Mouse (Mus musculus) erythroblast, embryonic 14.5 days (primary cell): ENCODE data around the gene Zfp787. TPM values are rescaled to one million over a fixed set of nuclear protein-coding genes. Genes with fewer than 3 reads are reported as not detected.

Experiments used
- H3K27me3 ChIP-seq: 2 replicates; pipeline ENCODE4 v1.6.1; 2012; ENCODE audit warnings: inconsistent platforms; ENCODE audit not compliant: control insufficient read depth
- H3K36me3 ChIP-seq: 2 replicates; pipeline ENCODE4 v1.6.1; 2012; ENCODE audit warnings: mild to moderate bottlenecking, inconsistent platforms; ENCODE audit not compliant: control insufficient read depth
- H3K4me1 ChIP-seq: 2 replicates; pipeline ENCODE4 v1.6.1; 2012; ENCODE audit warnings: inconsistent platforms; ENCODE audit not compliant: control insufficient read depth
- H3K4me3 ChIP-seq: replicated peaks from 2 replicates; pipeline ENCODE3; 2012; ENCODE audit warnings: moderate library complexity, mild to moderate bottlenecking, inconsistent platforms
- H3K9me3 ChIP-seq: 2 replicates; pipeline ENCODE4 v1.6.1; 2012; ENCODE audit warnings: low read length, inconsistent platforms, mixed read lengths; ENCODE audit not compliant: control insufficient read depth
- GATA1 ChIP-seq: IDR thresholded peaks from 2 replicates; pipeline ENCODE4 v1.6.1; 2012; ENCODE audit warnings: low read length, inconsistent platforms, mixed read lengths
- TAL1 ChIP-seq: IDR thresholded peaks from 3 replicates; pipeline ENCODE4 v1.6.1; 2012; ENCODE audit warnings: low read length, inconsistent platforms, mixed read lengths
- polyA plus RNA-seq: library from polyadenylated mRNA; stranded (reverse); fragments of >175 nt; gene quantifications from 2 replicates; pipeline ENCODE4 v1.2.3, GENCODE M21; 2012

Gene Zfp787
- polyA plus RNA-seq, 1 experiment = 0.85 TPM

DNA sequence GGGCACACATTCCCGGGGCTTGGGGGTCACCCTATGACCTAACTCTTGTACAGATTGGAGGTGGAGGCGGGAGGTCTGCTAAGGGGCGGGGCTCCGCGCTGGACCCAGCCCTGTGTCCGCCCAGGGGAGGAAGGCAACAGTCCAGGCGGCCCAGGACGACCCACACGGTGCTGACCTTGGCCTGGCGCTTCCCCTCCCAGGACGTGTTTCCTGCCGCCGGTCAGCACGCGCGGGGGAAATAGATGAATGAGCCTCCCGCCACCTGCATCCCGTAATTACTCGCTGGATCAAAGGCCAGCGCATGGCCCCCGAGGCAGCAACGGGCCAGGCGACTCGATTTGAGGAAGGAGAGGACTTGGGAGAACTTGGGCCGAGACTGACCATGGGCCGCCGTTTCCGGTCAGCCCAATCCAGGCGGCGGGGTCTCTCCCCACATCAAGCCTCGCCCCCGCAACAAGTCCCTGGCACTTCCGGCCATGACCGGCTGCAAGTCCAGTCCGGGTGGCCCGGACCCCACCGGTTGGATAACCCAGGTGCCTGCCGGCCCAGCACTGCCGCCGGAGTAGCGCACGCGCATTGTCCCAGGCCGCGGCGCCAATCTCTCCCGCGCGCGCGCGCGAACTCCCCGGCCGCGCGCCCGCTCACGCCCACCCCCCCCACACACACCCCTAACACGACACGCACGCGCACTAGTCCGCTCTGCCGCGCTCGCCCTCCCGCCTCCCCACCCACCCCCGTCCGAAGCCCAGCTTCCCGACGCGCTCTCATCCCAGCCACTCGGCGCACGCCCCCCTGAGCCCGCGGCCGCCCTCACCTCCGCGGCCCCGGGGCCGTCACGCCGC lies 545 bp downstream of the Zfp787 start:
- peak overlapping the region; percentile 94 for H3K4me3 ChIP-seq
- TF ChIP-seq TAL1 = no peak
- no peak for TF ChIP-seq GATA1
- H3K27me3 ChIP-seq = no peaks in the 10 kb centered on the region
- H3K9me3 ChIP-seq = no peaks in the 10 kb centered on the region
- no peaks in the 10 kb centered on the region; the same call in none of the 2 replicates for H3K36me3 ChIP-seq
- peaks cover 55% of the 10 kb centered on the region for H3K4me1 ChIP-seq

DNA sequence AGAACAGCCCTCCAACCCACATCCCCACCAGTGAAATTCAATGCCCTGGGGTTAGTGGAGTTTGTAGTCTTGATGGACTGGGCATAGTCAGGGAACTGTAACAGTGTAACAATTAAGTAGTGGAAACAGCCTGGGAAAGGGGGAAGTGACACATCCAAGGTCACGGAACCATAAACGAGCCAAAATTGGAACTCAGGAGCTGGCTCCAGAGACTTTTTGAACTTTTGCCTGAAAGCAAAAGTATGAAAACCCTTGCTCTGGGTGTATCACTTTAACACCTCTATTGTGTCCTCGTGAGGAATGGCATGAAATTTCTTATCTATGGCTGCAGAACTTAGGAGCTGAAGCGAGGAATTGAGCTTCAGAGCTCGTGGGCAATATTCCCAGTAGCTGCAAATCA lies 1.6 kb downstream of the Zfp787 start:
- Histone ChIP-seq H3K36me3 (no peaks in the 10 kb centered on the region; the same call in none of the 2 replicates), H3K9me3 (no peaks in the 10 kb centered on the region), H3K27me3 (no peaks in the 10 kb centered on the region), H3K4me1 (peaks cover 56% of the 10 kb centered on the region), H3K4me3 (peak overlapping the region; percentile 94)
- TF ChIP-seq GATA1 (no peak), TAL1 (no peak)

DNA sequence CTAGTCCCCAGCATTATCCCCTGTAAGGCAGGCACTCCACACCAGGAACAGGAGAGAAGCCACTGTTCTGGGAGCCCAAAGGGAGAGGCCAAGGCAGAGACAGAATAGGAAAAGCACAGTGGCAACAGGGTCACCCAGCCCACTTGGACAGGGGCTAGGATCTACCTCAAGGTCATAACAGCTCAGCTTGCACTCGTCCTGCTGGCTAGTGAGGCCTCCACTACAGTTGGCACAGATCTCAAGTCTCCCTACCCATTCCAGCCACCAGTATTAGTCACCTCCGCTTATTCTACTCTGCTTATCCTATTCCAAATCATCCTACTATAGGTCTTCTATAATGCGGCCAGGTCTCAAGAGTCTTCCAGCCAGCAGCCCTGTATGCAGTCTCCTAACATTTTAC lies 2.7 kb downstream of the Zfp787 start:
- Histone ChIP-seq H3K9me3 (no peaks in the 10 kb centered on the region), H3K36me3 (no peaks in the 10 kb centered on the region; the same call in none of the 2 replicates), H3K27me3 (no peaks in the 10 kb centered on the region), H3K4me3 (no peak overlapping the region), H3K4me1 (peaks cover 64% of the 10 kb centered on the region)
- TF ChIP-seq GATA1 = 0 out of 2 replicates have a peak, but pooled peaks have one; percentile 23
- no peak for TF ChIP-seq TAL1

DNA sequence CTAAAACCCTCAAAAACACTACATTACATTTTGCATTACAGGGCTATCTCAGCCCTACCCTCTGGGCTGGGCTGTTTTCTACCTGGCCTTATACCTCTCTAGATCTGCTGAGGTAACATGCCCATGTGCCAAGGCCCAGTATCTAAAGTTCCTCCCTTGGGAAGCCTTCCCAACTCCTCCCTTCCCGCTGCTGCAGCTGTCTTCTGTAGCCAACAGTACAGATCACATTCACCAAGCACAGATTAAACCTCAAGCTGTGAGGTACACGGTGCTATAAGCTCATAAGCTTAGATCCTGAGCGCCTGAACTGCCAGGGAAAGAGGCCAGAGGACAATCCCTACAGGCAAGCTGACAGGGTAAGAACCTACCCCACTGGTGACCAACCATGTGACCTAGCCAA lies 3.8 kb downstream of the Zfp787 start:
- Histone ChIP-seq H3K4me1 (peaks cover 63% of the 10 kb centered on the region), H3K27me3 (no peaks in the 10 kb centered on the region), H3K9me3 (no peaks in the 10 kb centered on the region), H3K4me3 (no peak overlapping the region), H3K36me3 (no peaks in the 10 kb centered on the region; the same call in none of the 2 replicates)
- no peak for TF ChIP-seq GATA1
- no peak for TF ChIP-seq TAL1

DNA sequence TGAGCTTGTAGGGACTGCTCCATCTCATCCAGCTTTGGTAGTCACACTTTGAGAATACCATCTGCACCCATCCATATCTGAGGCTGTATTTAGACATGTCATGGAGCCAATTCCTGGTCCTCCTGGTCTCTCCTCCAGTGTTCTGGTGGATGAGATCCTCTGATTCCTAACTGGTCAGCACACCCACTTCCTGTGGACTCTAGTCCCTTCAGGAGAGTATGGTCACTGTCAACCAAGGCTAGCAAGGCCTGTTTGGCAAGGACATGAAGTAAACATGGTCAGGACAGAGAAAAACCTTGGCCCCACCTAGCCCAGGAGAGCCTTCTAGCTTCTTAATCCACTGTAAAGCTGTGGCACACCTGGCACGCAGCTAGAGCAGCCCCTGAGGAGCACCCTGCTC lies 4.5 kb downstream of the Zfp787 start:
- no peak for TF ChIP-seq GATA1
- Histone ChIP-seq H3K4me1 (peaks cover 59% of the 10 kb centered on the region), H3K4me3 (no peak overlapping the region), H3K36me3 (no peaks in the 10 kb centered on the region; the same call in none of the 2 replicates), H3K9me3 (no peaks in the 10 kb centered on the region), H3K27me3 (no peaks in the 10 kb centered on the region)

DNA sequence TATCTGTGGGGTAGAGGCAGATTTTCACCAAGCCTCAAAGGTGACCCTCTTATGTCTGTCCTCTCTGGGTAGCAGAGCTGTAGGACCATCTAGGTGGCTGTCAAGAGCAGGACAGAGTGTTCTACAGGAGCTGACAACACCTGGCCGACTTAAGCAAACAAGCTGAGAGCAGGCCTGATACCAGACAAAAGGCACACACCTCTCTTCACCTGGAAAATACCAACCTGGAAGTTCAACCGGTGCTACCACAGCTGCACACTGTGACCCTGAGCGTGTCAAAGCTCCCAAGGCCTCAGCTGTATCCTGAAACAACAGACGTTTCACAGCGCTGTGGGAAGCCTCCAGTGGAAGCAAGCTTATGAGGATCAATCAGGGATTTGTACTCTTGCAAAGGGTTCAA lies 8.1 kb downstream of the Zfp787 start:
- Histone ChIP-seq H3K4me1 (peaks cover 48% of the 10 kb centered on the region), H3K4me3 (no peak overlapping the region), H3K9me3 (no peaks in the 10 kb centered on the region), H3K27me3 (no peaks in the 10 kb centered on the region), H3K36me3 (peaks cover 4% of the 10 kb centered on the region)
- TF ChIP-seq GATA1 = no peak
- TF ChIP-seq TAL1 = no peak

DNA sequence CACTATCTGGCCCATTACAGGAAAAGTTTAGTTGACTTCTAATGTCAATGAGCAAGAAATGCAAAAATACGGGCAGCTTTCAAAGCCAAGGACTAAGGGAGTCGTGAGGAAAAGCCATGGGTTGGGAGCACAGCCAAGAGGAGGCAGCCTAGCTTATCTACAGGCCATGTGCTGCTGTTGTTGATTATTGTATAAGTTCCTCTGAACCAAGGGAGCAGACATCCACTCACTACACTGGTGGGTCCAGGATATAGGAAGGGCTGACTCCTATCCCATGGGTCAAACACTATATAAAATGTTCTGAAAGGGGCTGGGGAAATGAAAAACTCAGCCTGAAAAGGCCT lies 8.8 kb downstream of the Zfp787 start:
- Histone ChIP-seq H3K36me3 (peaks cover 7% of the 10 kb centered on the region), H3K4me1 (peaks cover 44% of the 10 kb centered on the region), H3K4me3 (no peak overlapping the region), H3K9me3 (no peaks in the 10 kb centered on the region), H3K27me3 (no peaks in the 10 kb centered on the region)
- TF ChIP-seq GATA1 = no peak

DNA sequence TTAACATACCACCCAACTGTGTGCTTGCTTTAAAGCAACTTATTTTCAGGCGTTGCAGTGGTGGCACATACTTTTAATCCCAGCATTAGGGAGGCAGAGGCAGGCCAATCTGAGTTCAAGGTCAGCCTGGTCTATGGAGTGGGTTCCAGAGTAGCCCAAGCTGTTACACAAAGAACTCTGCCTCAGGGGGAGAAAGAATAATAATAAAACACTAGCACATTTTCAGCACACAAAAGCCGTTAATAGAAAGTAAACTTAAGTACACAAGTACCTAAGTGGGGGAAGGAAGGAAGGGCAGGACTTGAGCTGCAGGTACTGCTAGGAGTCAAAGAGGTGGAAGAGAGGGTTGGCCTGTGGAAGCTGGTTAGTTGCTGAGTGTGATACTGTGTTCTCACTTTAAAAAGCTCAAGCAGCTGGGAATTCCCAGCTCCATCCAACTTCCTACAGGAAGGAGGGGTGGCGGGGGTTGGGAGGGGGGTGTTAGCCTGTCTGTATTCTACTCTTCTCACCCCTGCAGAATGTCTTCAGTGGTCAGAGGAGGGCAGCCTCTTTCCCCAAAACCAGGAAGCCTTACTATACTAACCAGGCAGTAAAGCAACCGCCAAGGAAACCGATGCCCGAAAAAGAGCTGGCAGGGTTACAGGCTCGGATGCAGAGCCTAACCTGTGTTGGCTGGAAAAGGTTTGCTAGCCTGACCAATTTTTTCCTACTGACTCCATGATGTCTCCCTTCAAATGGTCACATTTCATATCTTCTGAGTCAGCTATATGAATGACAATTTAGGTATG lies 9.4 kb downstream of the Zfp787 start:
- Histone ChIP-seq H3K4me1 (peaks cover 42% of the 10 kb centered on the region), H3K4me3 (no peak overlapping the region)

More for the DNA sequence above, 9.4 kb downstream of the Zfp787 start:
- Histone ChIP-seq H3K27me3 (no peaks in the 10 kb centered on the region), H3K9me3 (no peaks in the 10 kb centered on the region), H3K36me3 (peaks cover 12% of the 10 kb centered on the region)
- TF ChIP-seq GATA1 (no peak), TAL1 (no peak)
